Mouse (Mus musculus): ENCODE measurements around the gene Tet3.
A peak's percentile ranks its signal among the peaks of the same experiment; 100 is the strongest.

The Tet3 gene

DNA sequence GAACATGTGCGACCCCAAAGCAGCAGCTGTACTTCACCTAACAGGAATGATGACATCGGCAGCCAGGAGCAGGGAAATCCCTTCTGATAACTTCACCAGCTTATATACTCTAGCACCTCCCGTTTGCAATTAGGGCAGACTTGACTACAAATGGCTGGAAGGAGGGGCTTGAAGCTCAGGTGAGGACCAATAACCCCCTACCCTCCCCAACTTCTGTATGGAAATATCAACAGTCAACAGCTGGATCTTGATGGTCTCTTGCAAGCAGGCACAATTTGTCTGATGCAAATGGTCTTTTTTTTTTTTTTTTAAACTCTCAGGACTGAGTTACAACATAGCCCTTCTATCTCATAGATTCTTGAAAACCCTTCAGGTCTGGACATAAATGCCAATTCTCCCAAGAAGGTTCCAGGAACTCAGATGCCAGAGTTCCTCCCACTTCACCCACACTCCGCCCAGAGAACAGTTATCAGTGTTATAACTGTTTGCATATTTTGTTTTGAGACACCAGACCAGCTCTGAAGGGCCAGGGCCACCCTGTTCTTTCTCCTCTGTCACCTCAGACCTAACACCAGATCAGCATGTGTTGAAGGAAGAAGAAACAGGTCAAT is at the start of gene Tet3:
TSS of gene Tet3 (minus strand) at position 51 of the 611 bp plus-strand sequence.
- DNase-seq (ENCODE audit: low spot score in 2 of 2) = no peak

DNA sequence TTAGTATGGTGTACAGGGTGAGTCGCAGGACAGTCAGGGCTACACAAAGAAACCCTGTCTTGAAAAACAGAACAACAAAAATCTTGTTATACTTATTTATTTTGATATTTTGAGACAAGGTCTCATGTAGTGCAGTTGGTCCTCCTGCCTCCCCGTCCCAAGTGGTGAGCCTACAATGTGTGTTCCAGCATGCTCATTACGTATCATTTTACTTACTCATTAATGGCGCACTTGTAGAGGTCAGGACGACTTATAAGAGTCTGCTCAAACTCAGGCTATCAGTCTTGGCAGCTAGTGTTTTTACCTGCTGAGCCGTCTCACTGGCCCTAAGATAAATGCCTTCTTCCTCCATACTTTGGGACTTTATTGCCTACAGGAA is 48.3 kb upstream of the Tet3 start:
- no peak for DNase-seq (ENCODE audit: low spot score in 2 of 2)

DNA sequence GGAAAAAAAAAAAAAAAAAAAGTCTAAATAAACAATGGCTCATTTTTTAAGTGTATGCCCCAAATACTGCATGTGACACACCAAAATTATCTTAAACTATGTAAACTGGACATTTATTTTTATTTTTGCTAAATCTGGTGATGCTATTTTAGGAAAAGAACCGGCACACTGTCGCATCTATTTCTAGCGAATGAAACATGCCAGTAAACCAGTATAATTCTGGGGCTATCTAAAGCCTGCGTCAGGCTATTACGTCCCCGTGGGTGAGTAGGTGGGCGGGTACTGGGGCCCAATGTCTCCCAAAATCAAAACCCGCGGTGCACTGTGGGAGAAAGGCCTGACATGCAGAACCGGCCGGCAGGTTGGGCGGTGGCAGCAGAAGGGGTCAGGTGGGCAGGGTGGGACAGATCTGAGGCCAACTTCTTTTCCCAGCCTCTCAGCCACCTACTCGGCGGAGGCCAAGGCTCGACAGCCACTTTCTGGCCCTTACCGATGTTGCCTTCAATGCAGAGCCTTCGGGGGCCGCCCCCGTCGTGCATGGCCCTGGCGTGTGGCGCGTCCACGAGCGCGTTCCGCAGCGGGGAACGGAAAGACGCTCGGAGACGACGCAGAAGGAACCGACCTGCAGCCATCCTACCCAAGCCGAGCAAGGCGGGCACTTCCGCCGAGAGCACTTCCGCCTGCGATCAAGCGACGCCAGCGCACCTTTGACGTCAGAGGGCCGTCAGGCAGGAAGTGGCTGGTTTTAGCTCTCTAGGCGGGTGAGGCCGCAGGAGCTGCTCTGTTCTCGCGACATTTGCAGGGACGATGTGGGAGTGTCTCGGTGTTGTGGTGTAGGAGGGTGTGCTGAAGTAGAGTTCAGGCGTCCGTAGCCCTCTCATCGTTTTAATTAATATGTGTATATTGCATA is 47.6 kb upstream of the Tet3 start, which contains the start of gene Dguok:
TSS of gene Dguok (minus strand) at position 712 of the 910 bp plus-strand sequence.
- DNase-seq (ENCODE audit: low spot score in 2 of 2) = peak; percentile 99

- no peak for DNase-seq (ENCODE audit: low spot score in 2 of 2)
These were observed 46.7 kb upstream of the Tet3 start for GRCm38 (mm10) chr6:83505554-83505953.

- no peak for DNase-seq (ENCODE audit: low spot score in 2 of 2)
These were observed 44.5 kb upstream of the Tet3 start for GRCm38 (mm10) chr6:83503361-83503760.

- DNase-seq (ENCODE audit: low spot score in 2 of 2) = peak; percentile 39 to 44
These were observed 43.8 kb upstream of the Tet3 start for GRCm38 (mm10) chr6:83502656-83503055.

DNA sequence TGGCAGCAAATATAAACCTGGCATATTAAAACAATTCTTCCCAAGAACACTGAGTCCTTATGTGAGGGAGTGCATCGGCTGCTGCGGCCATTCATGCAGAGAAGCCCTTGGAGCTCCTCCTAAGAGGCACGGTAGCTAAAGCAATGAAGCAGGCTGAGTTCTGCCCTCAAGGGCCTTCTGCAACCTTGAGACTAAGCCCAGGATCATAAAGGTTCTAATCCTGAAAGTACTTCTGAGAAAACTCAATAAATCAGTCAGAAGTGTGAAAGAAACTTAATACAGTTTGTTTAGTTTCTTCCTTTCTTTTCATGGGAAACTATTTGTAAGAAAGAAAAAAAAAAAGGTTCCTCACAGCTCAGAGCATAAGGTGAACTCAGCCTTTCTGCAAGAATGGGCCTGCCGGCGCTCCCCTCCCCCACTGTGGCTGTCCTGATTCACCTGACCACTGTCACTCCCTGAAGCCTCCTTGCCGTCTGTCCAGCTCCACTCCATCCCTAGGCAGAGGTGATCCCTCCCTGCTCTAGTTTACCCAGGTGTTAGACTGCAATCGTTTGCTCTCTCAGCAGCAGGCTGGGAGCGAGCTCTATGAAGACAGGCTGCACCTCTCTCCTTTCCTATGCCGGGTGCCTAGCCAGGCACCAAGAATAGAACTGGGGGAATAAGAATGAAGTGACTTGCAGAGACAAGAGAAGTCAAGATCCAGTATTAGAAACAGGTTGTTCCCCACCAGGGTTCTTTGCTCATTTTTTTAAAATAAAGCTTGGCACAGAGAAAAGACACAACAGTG is 42.8 kb upstream of the Tet3 start:
- DNase-seq (ENCODE audit: low spot score in 2 of 2) = no peak

GRCm38 (mm10) chr6:83500462-83500861 is 41.6 kb upstream of the Tet3 start:
- no peak for DNase-seq (ENCODE audit: low spot score in 2 of 2)

GRCm38 (mm10) chr6:83499078-83499477 is 40.2 kb upstream of the Tet3 start:
- no peak for DNase-seq (ENCODE audit: low spot score in 2 of 2)

- DNase-seq (ENCODE audit: low spot score in 2 of 2) = no peak
These were observed 38.1 kb upstream of the Tet3 start for GRCm38 (mm10) chr6:83496753-83497710.

GRCm38 (mm10) chr6:83496009-83496752 is 37.3 kb upstream of the Tet3 start:
- DNase-seq (ENCODE audit: low spot score in 2 of 2) = no peak

DNA sequence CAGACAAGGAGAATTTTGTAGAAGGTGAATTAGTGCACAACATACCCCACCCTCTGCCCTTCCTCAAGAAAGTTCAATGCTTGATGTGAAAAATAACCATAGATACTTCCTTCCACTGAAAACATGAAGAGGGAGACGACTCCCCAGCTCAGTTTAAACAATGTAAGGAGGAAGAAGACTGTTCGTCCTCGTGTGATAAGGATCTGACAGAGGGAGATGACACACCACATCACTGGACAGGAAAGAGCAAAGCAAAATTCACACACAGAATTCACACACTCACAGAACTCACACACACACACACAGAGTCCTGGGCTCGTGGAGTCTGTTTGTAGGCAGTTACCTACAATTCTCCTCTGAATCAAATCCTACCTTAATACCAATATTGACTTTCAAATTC is 31.7 kb upstream of the Tet3 start:
- no peak for DNase-seq (ENCODE audit: low spot score in 2 of 2)

GRCm38 (mm10) chr6:83488200-83488599 is 29.3 kb upstream of the Tet3 start:
- DNase-seq (ENCODE audit: low spot score in 2 of 2) = no peak

DNA sequence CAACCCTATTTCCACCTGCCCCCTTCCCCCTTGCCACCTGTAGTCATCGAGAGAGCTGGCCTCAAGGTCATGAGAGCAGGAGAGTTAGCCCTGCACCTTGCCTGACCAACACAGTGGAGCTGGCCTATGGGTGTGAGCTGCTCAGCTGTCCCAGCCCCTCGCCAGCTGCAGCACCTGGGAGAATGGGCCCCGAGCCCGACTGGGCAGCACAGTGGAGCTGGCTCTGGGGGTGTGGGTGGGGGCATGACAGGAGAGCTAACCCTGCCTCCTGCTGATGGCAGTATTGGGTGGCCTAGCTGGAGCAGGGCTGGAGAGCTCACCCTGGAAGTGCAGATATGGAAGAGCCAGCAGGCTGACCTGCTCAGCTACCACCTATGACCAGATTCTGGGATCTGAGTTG is 28.4 kb upstream of the Tet3 start:
- no peak for DNase-seq (ENCODE audit: low spot score in 2 of 2)

DNA sequence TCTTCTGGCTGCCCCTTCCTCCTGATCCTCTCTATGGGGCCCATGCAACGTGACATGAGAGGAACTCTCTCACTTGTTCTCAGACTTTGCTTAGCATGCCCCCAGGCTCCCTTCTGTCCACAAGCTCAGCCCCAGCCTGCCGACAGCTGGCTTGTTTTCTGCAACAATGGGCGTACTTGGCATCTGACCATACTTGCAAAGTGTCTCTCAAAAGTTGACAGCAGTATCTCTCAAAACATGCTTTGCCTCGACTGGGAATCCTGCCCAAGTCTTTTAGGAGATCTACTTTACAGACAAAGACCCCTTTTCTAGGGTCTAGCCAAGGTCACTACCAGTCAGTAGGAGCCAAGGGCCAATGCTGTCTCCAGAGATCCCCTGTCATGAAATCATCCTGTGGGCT is 27.0 kb upstream of the Tet3 start:
- no peak for DNase-seq (ENCODE audit: low spot score in 2 of 2)

- DNase-seq (ENCODE audit: low spot score in 2 of 2) = no peak
These were observed 24.9 kb upstream of the Tet3 start for GRCm38 (mm10) chr6:83483776-83484175.

GRCm38 (mm10) chr6:83482418-83483085 is 23.7 kb upstream of the Tet3 start:
- DNase-seq (ENCODE audit: low spot score in 2 of 2) = no peak

GRCm38 (mm10) chr6:83480019-83480655 is 21.3 kb upstream of the Tet3 start:
- DNase-seq (ENCODE audit: low spot score in 2 of 2) = no peak

- no peak for DNase-seq (ENCODE audit: low spot score in 2 of 2)
These were observed 20.3 kb upstream of the Tet3 start for GRCm38 (mm10) chr6:83479193-83479592.
